Mouse (Mus musculus) ES-E14 (cell line): ENCODE data around the gene 3110082J24Rik.

Source experiments
- CHD2 ChIP-seq: IDR thresholded peaks from 2 replicates; pipeline ENCODE4 v1.6.1; 2014; ENCODE audit warnings: mild to moderate bottlenecking, low read depth, low read length, inconsistent platforms
- HCFC1 ChIP-seq: IDR thresholded peaks from 2 replicates; pipeline ENCODE4 v1.6.1; 2012; ENCODE audit warnings: low read length, inconsistent platforms, borderline replicate concordance; ENCODE audit not compliant: insufficient read depth
- MAFK ChIP-seq: IDR thresholded peaks from 2 replicates; pipeline ENCODE4 v1.6.1; 2014; ENCODE audit warnings: mild to moderate bottlenecking, low read depth, low read length, inconsistent platforms; ENCODE audit not compliant: insufficient read depth
- ZNF384 ChIP-seq: IDR thresholded peaks from 2 replicates; pipeline ENCODE4 v1.6.1; 2012; ENCODE audit warnings: low read depth, low read length, inconsistent platforms

DNA sequence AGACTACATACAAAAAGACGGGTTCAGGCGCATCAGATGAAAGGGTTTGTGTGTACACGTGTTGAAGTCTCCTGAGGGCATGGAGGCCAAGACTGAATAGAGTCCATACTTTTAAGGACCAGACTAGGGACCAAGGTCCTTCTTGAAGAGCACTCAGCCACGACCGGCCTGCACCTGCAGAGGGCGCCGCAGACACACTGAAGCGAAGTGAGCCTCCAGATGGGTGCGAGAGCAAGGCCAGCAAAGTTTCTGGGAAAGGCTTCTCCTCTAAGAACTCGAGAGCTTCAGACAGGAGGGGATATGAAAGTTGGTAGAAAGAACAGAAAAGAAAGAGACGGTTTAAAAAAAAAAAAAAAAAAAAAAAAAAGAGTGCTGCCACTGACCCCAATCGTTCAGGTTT lies 1.5 kb downstream of the 3110082J24Rik start:
- TF ChIP-seq CHD2, result no peak
- peak; percentile 41; the same call in 1 of the 2 replicates for TF ChIP-seq ZNF384
- no peak for TF ChIP-seq MAFK
- TF ChIP-seq HCFC1, result no peak
